Mouse (Mus musculus) gastrocnemius, adult 8-10 months (tissue): ENCODE results near the gene Vps11. TPM values are rescaled to one million over a fixed set of nuclear protein-coding genes. Genes with fewer than 3 reads are reported as not detected.
"Not testable (repeated sequence)": the region's sequence is repeated elsewhere in the genome, so short reads cannot be mapped to it uniquely, and the experiment has no call there.

Source experiments
- DNase-seq, 2 experiments: peaks; one replicate each; pipeline ENCODE4 v3.0.0; 2022; ENCODE audit warnings: low spot score in 2 of 2
- total RNA-seq, 4 experiments: library from RNA; stranded (reverse); gene quantifications; 2 replicates each; pipeline ENCODE4 v1.2.4; 2022

Vps11 gene
- 10 to 100 TPM; 17.6 to 19.0 (median 18.3) TPM for total RNA-seq

DNA sequence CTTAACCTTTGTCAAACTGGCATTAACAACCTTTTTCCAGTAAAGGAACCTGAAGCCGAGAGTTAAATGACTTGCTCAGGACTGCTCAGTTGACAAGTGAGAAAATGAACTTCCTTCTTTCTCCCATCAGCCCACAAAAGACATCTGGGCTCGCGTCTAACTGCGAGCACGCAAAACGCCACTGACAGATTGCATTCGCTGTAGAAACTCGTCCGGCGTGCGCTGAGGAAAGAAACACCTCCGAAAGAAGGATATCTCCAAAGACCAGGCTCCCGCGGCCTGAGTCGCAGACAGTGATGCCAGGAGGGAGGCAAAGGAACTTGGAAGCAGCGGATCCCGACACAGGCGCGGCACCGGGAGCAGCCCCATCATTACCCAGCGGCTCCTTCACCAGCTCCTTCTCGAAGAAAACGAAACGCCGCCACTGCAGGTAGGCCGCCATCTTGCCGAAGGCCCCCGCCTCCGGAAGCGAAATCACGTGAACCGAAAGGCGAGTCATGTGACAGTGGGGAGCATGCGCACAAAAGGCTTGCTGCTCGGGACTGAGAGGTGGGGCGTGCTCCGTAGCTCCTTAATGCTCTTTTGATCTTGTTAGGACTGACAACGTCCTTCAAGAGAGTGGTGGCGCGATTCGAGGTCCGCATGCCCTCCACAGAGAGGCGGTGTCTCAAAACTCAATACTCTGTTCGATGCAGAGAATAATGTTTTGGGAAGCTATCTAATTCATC lies at the start of gene Vps11:
Vps11 (minus strand) TSS at position 481 of the 728 bp plus-strand sequence.
- DNase-seq, result peak; percentile 86 to 92

DNA sequence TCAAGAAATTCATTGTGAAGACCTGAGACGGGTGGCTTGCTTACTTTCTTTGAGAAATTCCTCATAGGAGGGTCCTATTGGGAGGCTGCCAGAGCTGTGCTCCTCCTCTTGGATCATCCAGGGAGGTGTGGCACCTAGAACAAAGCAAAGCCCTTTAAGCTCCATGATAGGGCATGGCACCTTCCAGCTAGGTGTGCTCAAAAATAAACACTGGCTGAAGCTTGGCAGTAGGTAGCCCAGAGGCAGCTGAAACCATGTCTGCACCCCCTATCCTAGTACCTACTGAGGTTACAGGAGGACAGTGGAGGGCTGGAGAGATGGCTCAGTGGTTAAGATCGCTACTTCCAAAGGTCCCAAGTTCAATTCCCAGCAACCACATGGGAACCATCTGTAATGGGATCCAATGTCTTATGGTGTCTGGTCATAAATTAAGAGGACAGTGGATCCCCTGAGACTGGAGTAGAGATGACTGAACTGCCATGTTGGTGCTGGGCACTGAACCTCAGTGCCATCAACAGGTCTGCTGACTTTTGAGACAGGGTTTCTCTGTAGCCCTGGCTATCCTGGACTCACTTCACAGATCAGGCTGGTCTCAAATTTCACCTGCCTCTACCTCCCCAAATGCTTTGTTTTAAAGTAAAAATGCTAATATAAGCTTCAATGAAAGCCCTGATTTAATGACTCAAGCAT lies 49.3 kb upstream of the Vps11 start:
- DNase-seq, result no peak

- DNase-seq, result not testable (repeated sequence)
Measured at GRCm38 (mm10) chr9:44408693-44409092, 47.2 kb upstream of the Vps11 start.

GRCm38 (mm10) chr9:44407752-44408097 lies 46.3 kb upstream of the Vps11 start:
- no peak for DNase-seq

DNA sequence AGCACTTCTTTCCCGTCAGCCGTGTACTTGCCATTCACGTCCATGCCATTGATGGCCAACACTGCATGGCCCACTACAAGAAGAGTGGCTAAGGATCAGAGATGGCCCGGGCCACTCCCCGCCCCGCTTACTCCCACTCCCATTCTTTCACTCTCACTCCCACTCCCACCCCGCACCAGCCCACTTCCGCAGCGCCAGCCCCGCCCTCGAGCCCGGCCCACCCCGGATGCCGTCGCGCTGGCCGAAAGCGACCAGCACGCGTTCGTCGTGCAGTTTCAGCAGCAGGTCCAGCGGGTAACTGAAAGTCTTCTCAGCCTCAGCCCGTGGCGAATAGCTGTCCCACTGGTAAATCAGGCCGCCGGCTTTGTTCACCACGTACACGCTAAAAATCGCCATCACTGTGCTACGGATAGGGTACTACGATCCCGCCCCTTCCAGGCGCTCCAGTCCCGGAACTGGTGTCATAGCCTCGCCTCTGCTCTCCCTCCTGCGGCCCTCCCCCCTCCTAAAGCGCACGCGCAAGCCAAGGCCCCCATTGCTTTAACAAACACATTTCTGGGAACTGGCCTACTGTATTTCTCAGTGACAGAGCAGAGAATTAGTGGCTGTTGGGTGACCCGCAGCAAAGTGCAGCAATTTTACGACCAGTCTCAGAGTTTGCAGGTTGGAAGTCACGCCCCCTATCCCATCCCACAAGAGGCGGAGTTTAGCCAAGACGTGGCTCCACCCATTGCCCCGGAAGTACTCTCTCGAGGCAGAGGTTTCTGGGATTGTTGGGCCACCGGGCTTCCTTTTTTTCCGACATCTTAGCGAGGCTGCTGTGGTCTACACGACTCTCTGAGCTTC lies 45.7 kb upstream of the Vps11 start, which contains the start of the genes Rps25 and Trappc4:
Rps25 (plus strand) TSS at position 234 of the 846 bp plus-strand sequence.
Trappc4 (minus strand) TSS at position 695 of the 846 bp plus-strand sequence.
- DNase-seq, result peak; percentile 84 to 86

- no peak for DNase-seq
Measured at GRCm38 (mm10) chr9:44405011-44405410, 43.5 kb upstream of the Vps11 start.

GRCm38 (mm10) chr9:44401081-44401480 lies 39.6 kb upstream of the Vps11 start:
- peak in 1 of 2 experiments; percentile 33 for DNase-seq

DNA sequence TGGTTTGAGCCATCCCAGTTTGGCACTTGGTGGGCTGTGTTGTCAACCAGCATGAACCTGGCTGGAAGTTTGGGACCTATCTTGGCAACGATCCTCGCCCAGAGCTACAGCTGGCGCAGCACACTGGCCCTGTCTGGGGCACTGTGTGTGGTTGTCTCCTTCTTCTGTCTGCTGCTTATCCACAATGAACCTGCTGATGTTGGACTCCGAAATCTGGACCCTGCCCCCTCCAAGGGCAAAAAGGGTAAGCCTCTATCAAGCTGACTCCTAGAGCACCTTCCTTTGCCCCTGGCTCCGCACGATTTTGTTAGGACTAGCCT lies 38.3 kb upstream of the Vps11 start:
- DNase-seq, result no peak

DNA sequence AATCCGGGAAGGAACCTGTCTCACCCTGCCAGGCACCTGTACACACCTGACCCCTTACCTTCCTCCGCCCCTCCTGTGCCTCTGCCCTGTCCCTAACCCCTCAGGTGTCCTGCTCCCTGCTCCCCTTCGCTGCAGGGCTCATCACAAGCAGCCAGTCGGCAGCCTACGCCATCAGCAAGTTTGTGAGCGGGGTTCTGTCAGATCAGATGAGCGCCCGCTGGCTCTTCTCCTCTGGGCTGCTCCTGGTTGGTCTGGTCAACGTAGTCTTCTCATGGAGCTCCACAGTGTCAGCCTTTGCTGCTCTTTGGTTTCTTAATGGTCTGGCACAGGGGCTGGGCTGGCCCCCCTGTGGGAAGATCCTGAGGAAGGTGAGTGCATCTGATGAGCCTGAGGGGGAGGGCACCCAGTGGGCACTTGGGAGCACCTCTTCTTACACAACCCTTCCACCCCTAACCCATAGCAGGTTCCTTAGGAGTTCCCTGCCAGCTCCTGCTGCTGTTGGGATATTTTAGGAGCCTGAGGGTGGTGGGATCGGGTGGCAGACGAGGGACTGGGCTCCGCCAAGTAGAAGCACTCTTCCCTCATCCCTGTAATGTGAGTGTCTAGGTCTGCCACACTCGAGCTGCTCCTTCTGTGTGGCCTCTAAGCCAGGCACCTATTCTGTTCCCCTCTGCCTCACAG lies 37.8 kb upstream of the Vps11 start:
- peak; percentile 46 to 78 for DNase-seq

- peak in 1 of 2 experiments; percentile 22 for DNase-seq
Measured at GRCm38 (mm10) chr9:44398551-44398950, 37.1 kb upstream of the Vps11 start.

GRCm38 (mm10) chr9:44398087-44398486 lies 36.6 kb upstream of the Vps11 start:
- DNase-seq, result peak in 1 of 2 experiments; percentile 27

GRCm38 (mm10) chr9:44396684-44397411 lies 35.4 kb upstream of the Vps11 start, which contains the start of gene Slc37a4:
Gene Slc37a4 (plus strand): TSS chr9:44396852.
- DNase-seq, result peak; percentile 86 to 94

DNA sequence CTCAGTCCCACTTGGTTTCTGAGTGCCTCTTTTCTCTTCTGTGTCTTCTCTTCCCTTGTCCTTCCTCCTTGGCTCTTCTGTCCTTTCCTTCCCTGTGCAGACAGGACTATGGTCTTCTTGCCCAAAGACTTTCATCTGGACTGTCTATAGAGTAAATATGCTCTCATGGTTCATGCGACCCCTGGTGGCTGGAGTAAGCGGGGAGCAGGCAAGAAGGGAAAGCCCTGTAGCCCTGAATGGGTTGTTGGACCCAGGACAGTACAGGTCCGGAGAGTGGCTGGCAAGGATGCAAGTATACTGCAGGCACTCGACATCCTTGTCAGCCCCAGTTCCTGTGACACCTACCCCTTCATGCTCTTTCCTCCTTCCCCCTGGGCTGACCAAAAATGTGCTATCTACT lies 30.0 kb upstream of the Vps11 start:
- peak; percentile 54 to 62 for DNase-seq

DNA sequence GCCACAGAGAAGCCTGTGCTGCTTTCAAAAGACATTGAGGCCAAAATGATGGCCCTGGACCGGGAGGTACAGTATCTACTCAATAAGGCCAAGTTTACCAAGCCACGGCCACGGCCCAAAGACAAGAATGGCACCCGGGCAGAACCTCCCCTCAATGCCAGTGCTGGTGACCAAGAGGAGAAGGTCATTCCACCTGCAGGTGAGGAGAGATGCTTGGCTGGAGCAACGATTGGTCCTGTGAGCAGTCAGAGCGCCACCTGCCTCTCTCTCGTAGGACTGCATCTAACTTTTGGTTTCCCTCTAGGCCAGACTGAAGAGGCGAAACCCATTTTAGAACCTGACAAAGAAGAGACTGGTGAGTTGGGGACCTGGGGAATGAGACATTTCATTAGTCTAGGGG lies 27.8 kb upstream of the Vps11 start:
- DNase-seq, result no peak

GRCm38 (mm10) chr9:44387221-44387620 lies 25.8 kb upstream of the Vps11 start:
- DNase-seq, result no peak

DNA sequence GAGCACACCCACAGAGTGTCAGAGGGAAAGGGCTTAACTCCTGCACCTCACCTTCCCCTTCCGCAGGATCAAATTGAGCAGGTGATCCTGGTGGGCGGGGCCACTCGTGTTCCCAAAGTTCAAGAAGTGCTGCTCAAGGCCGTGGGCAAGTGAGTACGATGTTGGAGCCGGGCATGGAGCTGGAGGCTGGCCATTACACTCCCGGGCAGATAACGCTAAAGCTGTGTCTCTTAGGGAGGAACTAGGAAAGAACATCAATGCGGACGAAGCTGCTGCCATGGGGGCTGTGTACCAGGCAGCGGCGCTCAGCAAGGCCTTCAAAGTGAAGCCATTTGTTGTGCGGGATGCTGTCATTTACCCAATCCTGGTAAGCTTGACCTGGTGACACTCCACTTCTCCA lies 23.1 kb upstream of the Vps11 start:
- DNase-seq, result no peak

DNA sequence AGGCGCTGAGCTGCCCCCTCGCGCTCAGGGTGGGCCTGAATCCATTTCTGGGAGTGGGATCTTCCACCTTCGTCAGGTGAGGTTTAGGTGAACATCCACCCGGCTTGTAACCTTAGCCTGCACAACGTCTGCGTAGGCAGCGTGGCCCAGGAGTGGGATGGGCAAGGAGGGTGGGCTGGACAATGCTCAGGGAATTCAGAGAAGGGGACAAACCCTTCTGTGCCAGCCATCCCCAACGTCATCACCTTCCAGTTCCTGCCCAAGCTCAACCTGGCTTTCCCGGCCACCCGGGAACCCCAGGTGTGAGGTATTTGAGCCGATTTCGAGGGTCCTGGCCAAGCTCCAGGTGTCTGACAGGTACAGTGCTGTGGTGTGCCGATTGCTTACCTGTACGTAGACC lies 18.4 kb upstream of the Vps11 start:
- peak in 1 of 2 experiments; percentile 24 for DNase-seq

- peak; percentile 99 for DNase-seq
Measured at GRCm38 (mm10) chr9:44379054-44379834, 17.8 kb upstream of the Vps11 start, which contains the start of gene Hyou1. Gene Hyou1 (plus strand): TSS chr9:44379490.

DNA sequence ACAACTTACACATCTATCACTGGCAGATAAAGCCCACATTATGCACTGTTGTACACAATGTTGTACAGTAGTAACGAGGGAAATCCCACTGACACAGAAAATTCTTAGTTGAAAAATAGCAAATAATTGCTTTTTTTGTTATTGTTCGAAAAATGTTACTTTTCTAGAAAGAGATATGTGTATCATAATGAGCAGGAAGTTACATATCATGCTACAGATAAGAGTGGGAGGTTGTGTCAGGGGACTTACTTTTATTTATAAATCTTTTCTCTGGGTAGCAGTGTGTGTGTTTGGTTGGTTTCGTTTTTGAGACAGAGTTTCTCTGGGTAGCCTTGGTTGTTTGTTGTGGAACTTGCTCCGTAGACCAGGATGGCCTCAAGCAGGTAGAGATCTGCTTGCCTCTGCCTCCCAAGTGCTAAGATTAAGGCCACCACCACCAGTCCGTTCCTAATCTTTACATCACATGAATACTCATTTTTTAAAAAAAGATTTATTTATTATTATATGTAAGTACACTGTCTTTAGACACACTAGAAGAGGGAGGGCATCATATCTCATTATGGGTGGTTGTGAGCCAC lies 16.8 kb upstream of the Vps11 start:
- no peak for DNase-seq
